Mouse (Mus musculus): ENCODE data around the gene Ap5z1. TPM values are rescaled to one million over a fixed set of nuclear protein-coding genes. Genes with fewer than 3 reads are reported as not detected.

Ap5z1 gene
- total and polyA plus RNA-seq, 2 experiments from 2014 or later, result 7.8 to 16.7 TPM

DNA sequence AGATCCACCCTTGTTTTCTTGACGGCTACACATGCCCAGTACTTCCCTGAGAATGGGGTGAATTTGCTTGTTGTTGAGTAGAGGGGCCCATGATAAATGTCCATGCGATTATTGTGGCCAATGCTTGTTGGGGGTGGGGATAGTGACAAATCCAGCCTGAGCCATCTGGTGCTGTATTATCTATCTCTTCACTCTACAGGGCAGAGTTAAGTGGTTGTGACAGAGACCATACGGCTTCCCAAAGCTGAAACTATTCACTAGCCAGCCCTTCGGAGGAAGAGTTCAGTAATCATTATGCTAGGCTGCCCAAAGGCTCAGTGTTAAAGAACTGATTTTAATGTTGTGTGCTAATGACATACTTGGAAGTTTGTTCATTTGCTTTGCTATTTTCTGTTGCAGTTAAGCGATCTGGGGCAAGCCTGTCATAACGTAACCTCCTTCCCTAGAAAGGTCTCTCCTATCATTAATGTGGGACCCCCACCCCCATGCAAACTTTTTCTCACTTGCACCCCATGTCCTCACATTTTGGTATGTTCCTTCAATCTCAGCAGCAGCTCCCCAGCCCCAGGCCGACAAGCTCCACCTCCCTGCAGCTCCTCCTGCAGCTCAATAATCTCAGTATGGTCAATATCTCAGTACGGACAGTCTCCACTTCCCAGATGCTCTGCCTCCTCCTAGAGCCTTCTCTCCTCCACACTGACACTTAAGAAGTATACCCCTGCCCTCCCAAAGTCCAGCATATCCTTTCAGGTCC is 61.1 kb downstream of the Ap5z1 start:
- ATAC-seq (no peak), DNase-seq (no peak)
- 66% methylated on average over 8 of the region's 8 CpGs for WGBS
- Histone ChIP-seq H3K4me1 (ENCODE audit: insufficient read depth) (no peaks in the 10 kb centered on the region), H3K27me3 (ENCODE audit: insufficient read depth, low read length) (no peaks in the 10 kb centered on the region), H3K4me3 (ENCODE audit: low read depth, low read length) (no peak overlapping the region), H3K9me3 (ENCODE audit: low read length) (no peaks in the 10 kb centered on the region), H3K27ac (ENCODE audit: low read depth, low read length) (no peak overlapping the region), H3K9ac (no peak overlapping the region), H3K36me3 (ENCODE audit: insufficient read depth) (no peaks in the 10 kb centered on the region; the same call in 1 of the 2 replicates), H3K4me2 (ENCODE audit: low read depth) (no peak overlapping the region)
- TF ChIP-seq CTCF (IDR thresholded peaks at IDR 0.05; ENCODE audit: low read depth), result no peak

Other genes starting within 250 kb of the Ap5z1 start
- 13.8 and 19.0 TPM in 2 replicates for gene Foxk1, start 62.4 kb upstream of the Ap5z1 start, total RNA-seq (2014; rRNA removed)
- 3.2 and 5.0 TPM in 2 replicates for gene Foxk1, start 62.4 kb upstream of the Ap5z1 start, polyA plus RNA-seq (2015; fragmentation: Nextera tagmentation; extraction: Ambion mirVana)
- gene Papolb, start 66.1 kb downstream of the Ap5z1 start, total RNA-seq (2014; rRNA removed), result 0.38 and 0.62 TPM in 2 replicates
- 0.12 and 0.13 TPM in 2 replicates for gene Papolb, start 66.1 kb downstream of the Ap5z1 start, polyA plus RNA-seq (2015; fragmentation: Nextera tagmentation; extraction: Ambion mirVana)
- gene Radil, start 87.2 kb downstream of the Ap5z1 start, total RNA-seq (2014; rRNA removed), result 10.8 and 20.7 TPM in 2 replicates
- gene Radil, start 87.2 kb downstream of the Ap5z1 start, polyA plus RNA-seq (2015; fragmentation: Nextera tagmentation; extraction: Ambion mirVana), result 6.0 and 10.4 TPM in 2 replicates
- 112 and 118 TPM in 2 replicates for gene Mmd2, start 144.9 kb downstream of the Ap5z1 start, total RNA-seq (2014; rRNA removed)
- gene Mmd2, start 144.9 kb downstream of the Ap5z1 start, polyA plus RNA-seq (2015; fragmentation: Nextera tagmentation; extraction: Ambion mirVana), result 107 and 127 TPM in 2 replicates
- 62.5 and 68.0 TPM in 2 replicates for gene Wipi2, start 163.8 kb downstream of the Ap5z1 start, total RNA-seq (2014; rRNA removed)
- 32.2 and 37.4 TPM in 2 replicates for gene Wipi2, start 163.8 kb downstream of the Ap5z1 start, polyA plus RNA-seq (2015; fragmentation: Nextera tagmentation; extraction: Ambion mirVana)
- gene Slc29a4, start 228.6 kb downstream of the Ap5z1 start, total RNA-seq (2014; rRNA removed), result 67.8 and 76.4 TPM in 2 replicates
- 104 and 107 TPM in 2 replicates for gene Slc29a4, start 228.6 kb downstream of the Ap5z1 start, polyA plus RNA-seq (2015; fragmentation: Nextera tagmentation; extraction: Ambion mirVana)